Mouse (Mus musculus) bone marrow macrophage, adult 2 months (primary cell): ENCODE data around the gene Cd3eap.

Experiments
- CTCF ChIP-seq: IDR thresholded peaks from 2 replicates; pipeline ENCODE4 v1.5.1; 2012; ENCODE audit warnings: low read depth, mild to moderate bottlenecking, low read length, moderate library complexity
- POLR2A ChIP-seq: IDR thresholded peaks from 2 replicates; pipeline ENCODE4 v1.6.1; 2012; ENCODE audit warnings: mild to moderate bottlenecking, low read depth, low read length, borderline replicate concordance

DNA sequence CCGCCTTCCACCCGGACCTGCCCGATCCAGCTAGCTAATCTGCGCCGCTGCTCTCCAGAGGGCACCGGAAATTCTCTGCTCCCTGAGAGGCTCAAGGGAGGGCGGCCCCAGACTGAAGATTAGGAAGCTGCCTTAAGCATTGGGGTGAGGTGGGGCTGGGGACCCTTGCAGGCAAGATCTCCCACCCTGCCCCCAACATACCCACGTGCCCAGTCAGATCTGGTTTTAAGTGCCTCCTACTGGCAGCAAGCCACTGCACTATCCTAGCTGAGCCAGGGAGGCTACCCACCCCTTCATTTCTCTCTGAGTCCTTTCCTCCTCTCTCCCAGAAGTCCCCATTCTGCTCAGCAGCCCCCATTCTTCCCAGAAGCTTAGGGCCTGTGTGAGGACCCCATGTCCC lies 18.8 kb upstream of the Cd3eap start:
- no peak for TF ChIP-seq POLR2A
- TF ChIP-seq CTCF: no peak
